Mouse (Mus musculus) 3134 (cell line): ENCODE results near the gene Ctc1.
A peak's percentile ranks its signal among the peaks of the same experiment; 100 is the strongest.

ENCODE experiments used
- DNase-seq: peaks from one replicate; pipeline ENCODE4 v3.0.0-alpha.2; 2011; ENCODE audit warnings: low spot score; ENCODE audit not compliant: insufficient read length; ENCODE audit errors: extremely low read depth

Ctc1 gene

GRCm38 (mm10) chr11:69046395-69046774, 30.7 kb downstream of the Ctc1 start:
- DNase-seq: no peak

GRCm38 (mm10) chr11:69047592-69047991, 31.9 kb downstream of the Ctc1 start:
- DNase-seq: no peak

GRCm38 (mm10) chr11:69048151-69048550, 32.4 kb downstream of the Ctc1 start:
- no peak for DNase-seq

GRCm38 (mm10) chr11:69050748-69051147, 35.0 kb downstream of the Ctc1 start:
- no peak for DNase-seq

- DNase-seq: no peak
Measured at GRCm38 (mm10) chr11:69051771-69052170, 36.1 kb downstream of the Ctc1 start.

GRCm38 (mm10) chr11:69052824-69053421, 37.2 kb downstream of the Ctc1 start:
- DNase-seq: no peak

GRCm38 (mm10) chr11:69053848-69054247, 38.1 kb downstream of the Ctc1 start:
- DNase-seq: no peak

- DNase-seq: no peak
Measured at GRCm38 (mm10) chr11:69058265-69058664, 42.6 kb downstream of the Ctc1 start.

- DNase-seq: no peak
Measured at GRCm38 (mm10) chr11:69058729-69059356, 43.1 kb downstream of the Ctc1 start.

- peak; percentile 99 for DNase-seq
Measured at GRCm38 (mm10) chr11:69059357-69059974, 43.8 kb downstream of the Ctc1 start, which contains the start of gene Borcs6. Gene Borcs6 (plus strand): TSS chr11:69059717.

- DNase-seq: no peak
Measured at GRCm38 (mm10) chr11:69059975-69060411, 44.3 kb downstream of the Ctc1 start.

GRCm38 (mm10) chr11:69060448-69061254, 44.9 kb downstream of the Ctc1 start:
- peak; percentile 52 for DNase-seq

GRCm38 (mm10) chr11:69061255-69061912, 45.7 kb downstream of the Ctc1 start:
- no peak for DNase-seq

- peak; percentile 66 for DNase-seq
Measured at GRCm38 (mm10) chr11:69062194-69062760, 46.6 kb downstream of the Ctc1 start.

- DNase-seq: peak; percentile 84
Measured at GRCm38 (mm10) chr11:69062761-69063224, 47.1 kb downstream of the Ctc1 start.

GRCm38 (mm10) chr11:69063413-69064201, 47.9 kb downstream of the Ctc1 start:
- peak; percentile 84 for DNase-seq

- DNase-seq: no peak
Measured at GRCm38 (mm10) chr11:69064259-69065133, 48.8 kb downstream of the Ctc1 start.

- DNase-seq: no peak
Measured at GRCm38 (mm10) chr11:69065394-69065925, 49.7 kb downstream of the Ctc1 start.
